Mouse (Mus musculus): ENCODE data around the gene Thoc6. TPM values are rescaled to one million over a fixed set of nuclear protein-coding genes. Genes with fewer than 3 reads are reported as not detected.

Gene Thoc6
- polyA plus RNA-seq, 1 experiment, result 10.0 TPM

DNA sequence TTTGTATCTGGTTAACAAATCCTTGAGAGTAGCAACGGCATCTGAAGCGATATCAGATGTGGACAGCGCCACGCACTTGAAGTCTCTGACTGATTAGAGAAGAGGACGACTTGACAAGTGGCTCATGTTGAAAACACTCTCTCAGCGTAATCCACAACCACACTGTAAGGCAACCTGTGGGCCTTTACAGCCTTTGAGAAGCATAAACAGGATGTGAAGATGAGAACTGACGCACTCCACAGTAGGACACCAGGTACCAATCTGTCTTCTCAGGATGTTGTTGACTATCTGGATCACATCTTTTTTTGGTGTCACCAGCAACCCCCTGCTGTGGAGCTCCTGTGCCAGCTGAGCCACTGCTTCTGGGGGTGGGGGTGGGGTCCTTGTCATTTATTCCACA is 53.3 kb downstream of the Thoc6 start:
- no peaks in the 10 kb centered on the region for H3K36me3 ChIP-seq (ENCODE audit: control insufficient read depth)
- TF ChIP-seq GATA1 (IDR thresholded peaks at IDR 0.05; ENCODE audit: low read length) (no peak), TAL1 (IDR thresholded peaks at IDR 0.05; ENCODE audit: low read length) (no peak)
- H3K4me3 ChIP-seq (replicated peaks), result no peak overlapping the region
- H3K4me1 ChIP-seq (ENCODE audit: control insufficient read depth), result no peaks in the 10 kb centered on the region
- no peaks in the 10 kb centered on the region for H3K9me3 ChIP-seq (ENCODE audit: control insufficient read depth, low read length)
- peaks cover 13% of the 10 kb centered on the region for H3K27me3 ChIP-seq (ENCODE audit: control insufficient read depth)

Other genes with a start within 250 kb of the Thoc6 start
- gene Vmn2r117, start 194.2 kb downstream of the Thoc6 start, polyA plus RNA-seq (2012), result under 0.01 TPM in 1 of 2 replicates, not detected in the other
- 0.22 and 0.26 TPM in 2 replicates for gene Zfp213, start 109.6 kb downstream of the Thoc6 start, polyA plus RNA-seq (2012)
- 0.03 TPM in 1 of 2 replicates, not detected in the other for gene Zfp13, start 74.4 kb downstream of the Thoc6 start, polyA plus RNA-seq (2012)
- not detected in 2 replicates for gene Zscan10, start 73.0 kb downstream of the Thoc6 start, polyA plus RNA-seq (2012)
- not detected in 2 replicates for gene Mmp25, start 28.6 kb downstream of the Thoc6 start, polyA plus RNA-seq (2012)
- not detected in 2 replicates for gene Bicdl2, start 13.4 kb downstream of the Thoc6 start, polyA plus RNA-seq (2012)
- gene Hcfc1r1, start 286 bp downstream of the Thoc6 start, polyA plus RNA-seq (2012), result 35.0 and 35.6 TPM in 2 replicates
- 0.05 TPM in 1 of 2 replicates, not detected in the other for gene Tnfrsf12a, start 3.6 kb upstream of the Thoc6 start, polyA plus RNA-seq (2012)
- not detected in 2 replicates for gene Cldn6, start 5.4 kb upstream of the Thoc6 start, polyA plus RNA-seq (2012)
- not detected in 2 replicates for gene Cldn9, start 10.1 kb upstream of the Thoc6 start, polyA plus RNA-seq (2012)
- gene 1520401A03Rik, start 48.9 kb upstream of the Thoc6 start, polyA plus RNA-seq (2012), result 0.06 TPM in 1 of 2 replicates, not detected in the other
- gene Pkmyt1, start 52.5 kb upstream of the Thoc6 start, polyA plus RNA-seq (2012), result 46.9 and 56.9 TPM in 2 replicates
- gene Paqr4, start 67.0 kb upstream of the Thoc6 start, polyA plus RNA-seq (2012), result 2.2 and 3.9 TPM in 2 replicates
- gene Kremen2, start 72.0 kb upstream of the Thoc6 start, polyA plus RNA-seq (2012), result 0.02 TPM in 1 of 2 replicates, not detected in the other
- 1.4 and 2.3 TPM in 2 replicates for gene Flywch1, start 97.7 kb upstream of the Thoc6 start, polyA plus RNA-seq (2012)
- 0.06 TPM in 1 of 2 replicates, not detected in the other for gene Flywch2, start 112.2 kb upstream of the Thoc6 start, polyA plus RNA-seq (2012)
- 21.7 and 36.5 TPM in 2 replicates for gene Srrm2, start 116.7 kb upstream of the Thoc6 start, polyA plus RNA-seq (2012)
- 109 and 150 TPM in 2 replicates for gene Elob, start 155.3 kb upstream of the Thoc6 start, polyA plus RNA-seq (2012)
- not detected in 2 replicates for gene Prss33, start 162.2 kb upstream of the Thoc6 start, polyA plus RNA-seq (2012)
- gene Prss32, start 170.0 kb upstream of the Thoc6 start, polyA plus RNA-seq (2012), result 0.03 TPM in 1 of 2 replicates, not detected in the other
- 0.05 and 0.09 TPM in 2 replicates for gene Prss41, start 170.3 kb upstream of the Thoc6 start, polyA plus RNA-seq (2012)
- gene Prss21, start 194.2 kb upstream of the Thoc6 start, polyA plus RNA-seq (2012), result not detected in 2 replicates
- not detected in 2 replicates for gene Dcpp1, start 207.0 kb upstream of the Thoc6 start, polyA plus RNA-seq (2012)
- not detected in 2 replicates for gene Dcpp2, start 207.0 kb upstream of the Thoc6 start, polyA plus RNA-seq (2012)
- not detected in 2 replicates for gene Dcpp3, start 243.6 kb upstream of the Thoc6 start, polyA plus RNA-seq (2012)